Mouse (Mus musculus): ENCODE measurements around the gene Dhrs11.
A peak's percentile ranks its signal among the peaks of the same experiment; 100 is the strongest.

The Dhrs11 gene

GRCm38 (mm10) chr11:84822487-84822886 lies 6.3 kb downstream of the Dhrs11 start:
- no peak for DNase-seq (ENCODE audit: low spot score)

DNA sequence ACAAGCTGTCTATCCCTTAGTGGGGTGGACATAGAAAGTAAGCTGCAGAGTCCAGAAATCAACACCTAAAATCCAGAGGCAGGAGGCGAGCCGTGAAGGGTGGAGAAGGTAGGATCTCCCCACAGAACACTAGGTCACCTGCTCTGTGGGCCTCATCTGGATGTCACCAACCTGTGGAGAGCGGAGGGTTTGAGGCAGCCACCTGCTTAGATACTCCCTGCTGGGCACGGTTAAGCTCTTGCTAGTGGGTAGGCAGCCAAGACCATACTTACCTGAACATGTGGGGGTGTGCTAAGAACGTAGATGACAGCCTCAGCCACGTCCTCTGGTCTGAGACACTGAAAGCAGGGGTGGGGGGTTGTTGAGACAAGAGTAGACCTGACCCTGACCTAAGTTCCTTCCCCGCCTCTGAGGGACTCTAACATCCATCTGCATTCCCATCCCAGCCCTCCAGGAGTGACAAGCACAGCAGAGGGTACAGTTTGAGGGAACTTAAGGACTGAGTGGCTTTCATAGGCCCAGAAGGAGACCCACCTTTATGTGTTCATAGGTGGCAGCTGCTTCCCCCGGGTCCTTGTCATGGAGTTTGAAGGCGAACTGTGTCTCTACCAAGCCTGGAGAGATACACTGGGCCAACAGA lies 7.5 kb downstream of the Dhrs11 start:
- no peak for DNase-seq (ENCODE audit: low spot score)

DNA sequence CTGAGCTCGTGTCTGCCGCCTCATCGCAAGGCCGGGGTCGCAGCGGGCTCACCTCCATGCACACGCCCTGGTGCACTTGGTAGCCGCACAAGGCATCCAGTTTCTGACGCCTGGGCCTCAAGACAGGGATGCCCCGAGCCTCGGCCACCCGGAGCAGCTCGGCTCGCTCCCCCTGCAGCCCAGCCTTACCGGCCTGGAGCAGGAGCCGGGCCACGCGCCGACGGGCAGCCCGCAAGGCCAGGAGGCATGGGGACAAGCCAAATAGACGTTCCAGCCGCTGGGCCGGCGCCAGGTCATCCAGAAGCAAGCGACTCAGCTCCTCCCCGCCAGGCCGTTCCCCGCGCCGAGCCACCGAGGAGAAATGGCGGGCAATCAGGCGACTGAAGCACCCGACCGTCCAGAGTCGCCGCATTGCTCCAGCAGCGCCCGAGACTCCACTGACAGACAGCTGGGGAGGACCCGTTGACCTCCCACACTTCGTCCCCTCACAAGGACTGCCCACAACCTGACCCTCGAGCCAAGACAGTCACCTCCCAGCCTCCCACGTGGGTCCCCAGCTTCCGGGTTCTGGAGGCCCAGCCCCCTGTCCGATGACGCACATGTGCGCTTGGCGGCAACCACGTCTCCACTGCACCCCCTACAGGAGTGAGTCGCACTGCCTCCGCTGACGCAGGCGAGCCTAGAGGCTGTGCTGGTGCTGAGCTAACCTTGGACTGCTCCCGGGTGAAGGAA lies 9.7 kb downstream of the Dhrs11 start, which contains the start of gene Mrm1:
Mrm1 (minus strand) TSS at position 555 of the 732 bp plus-strand sequence.
- DNase-seq (ENCODE audit: low spot score): peak; percentile 92

DNA sequence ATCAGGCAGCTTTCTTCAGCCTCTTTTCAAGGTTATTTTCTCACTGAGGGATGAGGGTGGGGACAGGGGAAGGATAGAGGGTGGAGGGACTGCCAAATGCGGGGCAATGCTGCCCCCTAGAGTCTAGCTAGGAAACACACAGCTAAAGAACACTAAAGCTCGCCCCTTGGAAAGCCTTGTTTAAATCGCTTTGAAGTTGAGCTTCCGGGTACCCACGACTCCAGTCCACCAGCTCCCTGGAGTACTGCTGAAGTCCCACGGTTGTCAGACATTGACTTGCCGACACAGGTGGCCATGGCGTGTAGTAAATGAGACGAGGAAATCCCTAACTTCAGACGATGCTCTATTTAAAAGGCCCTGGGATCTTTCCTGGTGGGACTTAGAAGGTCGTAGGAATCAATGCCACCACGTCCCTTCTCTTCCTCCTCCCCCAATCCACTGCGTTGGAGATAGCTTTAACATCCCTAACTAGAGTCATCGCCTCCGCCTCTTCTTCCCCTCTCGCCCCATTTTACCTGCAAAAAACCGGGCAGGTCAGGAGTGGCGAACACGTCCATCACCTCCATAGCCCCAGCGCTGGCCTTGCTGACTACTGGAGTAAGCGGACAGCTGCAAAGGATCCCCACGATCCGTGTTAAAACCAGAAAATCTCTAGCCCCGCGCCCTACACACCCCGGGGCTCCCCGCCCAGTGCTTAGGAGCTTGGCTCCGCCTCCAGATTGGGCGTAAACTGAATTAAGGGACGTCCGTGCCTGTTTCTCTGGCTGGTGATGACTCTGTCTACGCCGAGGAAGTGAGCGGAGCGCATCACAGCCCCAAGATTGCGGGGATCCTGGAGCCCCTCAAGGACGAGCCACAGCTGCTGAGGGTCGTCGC lies 10.5 kb downstream of the Dhrs11 start:
- peak; percentile 68 for DNase-seq (ENCODE audit: low spot score)

DNA sequence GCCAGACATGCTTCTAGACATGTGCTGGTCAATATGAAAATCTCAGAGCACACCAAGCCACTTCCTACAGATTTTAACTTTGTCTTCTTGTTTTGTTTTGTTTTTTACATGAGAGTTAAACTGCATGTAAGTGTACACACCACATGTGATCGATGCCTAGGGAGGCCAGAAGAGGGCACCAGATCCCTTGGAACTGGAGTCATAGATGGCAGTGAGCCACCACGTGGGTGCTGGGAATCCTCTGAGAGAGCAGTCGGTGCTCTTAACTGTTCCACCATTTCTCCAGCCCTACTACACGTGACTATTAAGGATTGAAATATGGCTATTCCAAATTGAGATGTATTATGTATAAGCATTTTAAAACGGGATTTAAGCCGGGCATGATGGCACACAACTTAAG lies 11.4 kb downstream of the Dhrs11 start:
- DNase-seq (ENCODE audit: low spot score): no peak

GRCm38 (mm10) chr11:84813724-84814510 lies 14.9 kb downstream of the Dhrs11 start:
- peak; percentile 47 for DNase-seq (ENCODE audit: low spot score)

GRCm38 (mm10) chr11:84804373-84804772 lies 24.4 kb downstream of the Dhrs11 start:
- DNase-seq (ENCODE audit: low spot score): no peak

DNA sequence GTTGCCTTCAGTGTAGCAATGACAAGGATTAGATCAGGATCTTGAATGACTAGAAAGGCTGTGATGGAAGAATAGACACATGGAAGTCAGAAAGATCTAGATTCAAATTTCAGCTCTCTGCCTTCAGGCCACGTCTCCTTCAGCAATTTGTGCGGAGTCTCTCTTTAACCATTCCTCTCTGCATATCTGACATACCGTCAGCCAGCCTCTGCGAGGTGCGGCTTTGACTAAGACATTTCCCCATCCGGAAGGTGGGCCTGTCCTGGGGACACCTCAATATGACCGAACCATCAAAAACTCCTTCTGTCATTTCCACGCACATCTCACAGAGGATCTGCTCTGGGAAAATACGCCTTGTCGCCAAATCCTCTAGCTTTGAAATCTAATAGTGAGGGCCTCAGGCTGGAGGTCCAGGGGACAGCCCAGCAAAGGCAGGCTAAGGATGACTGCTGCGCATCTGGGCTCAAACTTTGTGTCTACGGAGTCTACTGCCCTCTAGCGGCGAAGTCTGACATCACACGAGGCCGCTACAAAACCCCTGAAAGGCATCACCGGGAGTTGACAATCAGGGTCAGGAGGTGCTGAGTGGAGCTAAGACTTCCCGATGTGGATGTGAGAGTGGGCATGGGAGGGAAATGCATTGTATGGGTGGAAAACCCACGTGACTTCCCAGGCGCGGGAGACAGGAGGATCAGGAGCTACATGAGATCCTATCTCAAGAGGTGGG lies 31.0 kb downstream of the Dhrs11 start:
- peak; percentile 70 for DNase-seq (ENCODE audit: low spot score)

DNA sequence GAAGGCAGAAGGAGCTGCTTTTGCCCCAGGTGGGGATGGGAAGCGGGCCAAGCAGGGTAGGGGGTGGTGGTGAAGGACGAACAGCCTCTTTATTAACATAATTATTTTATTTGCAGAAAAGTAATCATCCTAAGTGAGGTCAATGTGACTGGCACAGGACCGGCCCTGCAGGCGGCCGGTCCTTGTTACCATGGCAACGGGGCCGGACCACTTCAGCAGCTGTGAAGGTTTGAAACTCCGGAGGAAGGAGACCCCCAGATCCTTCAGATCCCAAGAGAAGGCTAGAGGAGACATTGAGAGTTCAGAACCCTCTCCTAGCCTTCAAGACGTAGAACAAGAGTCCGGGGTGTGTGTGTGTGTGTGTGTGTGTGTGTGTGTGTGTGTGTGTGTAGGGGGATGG lies 31.8 kb downstream of the Dhrs11 start:
- no peak for DNase-seq (ENCODE audit: low spot score)

GRCm38 (mm10) chr11:84794496-84795113 lies 34.2 kb downstream of the Dhrs11 start:
- peak; percentile 49 for DNase-seq (ENCODE audit: low spot score)

DNA sequence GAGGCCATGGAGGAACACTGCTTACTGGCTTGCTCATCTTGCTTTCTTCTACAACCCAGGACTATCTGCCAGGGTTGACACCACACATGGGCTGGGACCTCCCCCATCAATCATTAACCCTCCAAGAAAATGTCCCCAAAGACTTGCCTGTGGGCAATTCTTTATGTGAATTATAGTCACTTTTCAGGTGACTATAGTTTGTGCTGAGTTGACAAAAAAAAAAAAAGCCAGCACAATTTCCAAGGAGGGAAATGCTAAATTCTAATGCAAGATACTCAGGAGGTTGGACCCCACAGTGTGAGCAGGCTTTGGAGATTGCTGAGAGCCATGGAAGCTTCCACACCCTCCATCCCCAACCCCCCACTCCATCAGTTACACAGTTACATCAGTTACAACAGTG lies 35.2 kb downstream of the Dhrs11 start:
- no peak for DNase-seq (ENCODE audit: low spot score)

DNA sequence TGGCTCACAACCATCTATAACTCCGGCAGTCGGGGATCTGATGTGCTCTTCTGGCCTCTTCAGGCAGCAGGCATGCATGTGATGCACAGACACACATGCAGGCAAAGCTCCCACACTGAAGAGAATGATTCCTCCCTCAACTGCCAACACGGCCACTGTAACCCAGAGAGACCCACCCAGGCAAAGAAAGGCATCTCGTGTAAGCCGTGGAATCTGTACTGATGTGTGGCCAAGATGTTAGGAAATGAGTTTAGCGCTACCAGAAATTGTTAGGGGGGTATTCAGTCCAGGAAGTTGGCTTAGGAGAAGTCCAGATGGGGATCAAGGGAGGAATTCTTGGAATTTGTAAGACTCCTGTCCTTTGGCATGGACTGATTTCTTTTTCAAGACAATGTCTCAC lies 38.4 kb downstream of the Dhrs11 start:
- DNase-seq (ENCODE audit: low spot score): no peak

DNA sequence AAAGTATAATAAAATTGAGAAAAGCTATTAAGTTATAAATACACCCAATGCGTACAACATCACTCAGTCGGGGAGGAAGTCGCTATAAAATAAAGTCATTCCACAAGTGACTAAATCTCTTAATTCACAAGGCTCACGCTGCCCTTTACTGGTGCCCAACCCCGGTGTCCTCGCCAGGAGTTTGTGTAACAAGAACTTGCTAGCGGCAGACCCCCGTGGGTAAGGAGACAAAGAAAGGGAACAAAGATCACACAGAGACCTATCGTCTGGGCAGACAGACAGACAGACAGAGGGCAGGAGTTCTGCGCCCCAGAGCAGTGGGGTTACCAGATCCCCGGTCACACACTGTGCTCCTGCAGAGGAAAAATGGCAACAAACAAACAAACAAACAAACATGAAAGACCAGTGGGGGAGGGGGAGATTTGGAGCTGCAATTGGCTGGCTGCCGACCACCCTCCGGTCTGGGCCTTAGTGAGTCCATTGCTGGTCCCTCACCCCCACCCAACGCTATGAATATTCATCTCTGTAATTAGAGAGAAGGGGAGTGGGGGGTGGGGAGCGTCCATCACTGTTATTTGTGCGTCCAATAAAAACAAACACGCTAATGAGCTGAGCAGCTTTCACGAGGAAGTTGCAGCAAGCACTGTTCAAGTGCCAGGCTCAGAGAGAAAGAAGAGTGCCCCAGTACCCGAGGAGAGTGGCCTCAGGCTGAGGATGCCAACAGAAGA lies 48.5 kb downstream of the Dhrs11 start:
- no peak for DNase-seq (ENCODE audit: low spot score)

DNA sequence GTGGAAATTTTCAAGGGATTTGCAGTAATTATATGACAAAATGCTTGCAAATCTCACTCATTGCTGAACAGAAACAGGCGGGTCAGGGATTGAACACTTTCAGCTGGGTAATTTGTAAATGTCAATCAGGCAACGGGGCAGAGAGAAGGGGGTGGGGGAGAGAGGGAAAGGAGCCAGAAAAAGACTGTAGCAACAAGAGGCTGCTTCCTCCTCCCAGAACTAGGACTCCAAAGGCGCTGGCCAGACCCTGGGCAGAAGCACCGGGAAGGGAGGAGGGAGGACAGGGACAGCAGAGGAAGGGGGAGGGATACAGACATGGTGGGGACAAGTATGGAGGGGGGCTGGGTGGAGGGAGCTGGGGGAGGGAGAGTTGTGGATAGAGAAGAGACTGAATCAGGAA lies 53.2 kb downstream of the Dhrs11 start:
- DNase-seq (ENCODE audit: low spot score): no peak

GRCm38 (mm10) chr11:84774870-84775514 lies 53.8 kb downstream of the Dhrs11 start:
- no peak for DNase-seq (ENCODE audit: low spot score)
